Mouse (Mus musculus) heart, embryonic 12.5 days (tissue): ENCODE data around the gene Kif17. TPM values are rescaled to one million over a fixed set of nuclear protein-coding genes. Genes with fewer than 3 reads are reported as not detected.

ENCODE experiments used
- ATAC-seq: fragments of 200-750 bp; cut with Nextera tagmentation; 2 replicates; pipeline ENCODE4 v1.8.0; 2017; ENCODE audit warnings: moderate TSS enrichment, moderate library complexity; ENCODE audit not compliant: insufficient number of reproducible peaks, low FRiP score
- H3K27ac ChIP-seq: fragments of 300-500 bp; sonication (generic); 2 replicates; pipeline ENCODE4 v1.5.1; 2016; ENCODE audit warnings: mild to moderate bottlenecking, moderate library complexity; ENCODE audit not compliant: poor library complexity, severe bottlenecking
- H3K27me3 ChIP-seq: fragments of 300-500 bp; sonication (generic); replicated peaks from 2 replicates; pipeline ENCODE4 v1.6.1; 2016; ENCODE audit warnings: mild to moderate bottlenecking, moderate library complexity
- H3K36me3 ChIP-seq: fragments of 300-500 bp; sonication (generic); 2 replicates; pipeline ENCODE4 v1.6.1; 2016; ENCODE audit warnings: mild to moderate bottlenecking, moderate library complexity
- H3K4me1 ChIP-seq: fragments of 300-500 bp; sonication (generic); replicated peaks from 2 replicates; pipeline ENCODE4 v1.6.1; 2016; ENCODE audit warnings: mild to moderate bottlenecking
- H3K4me2 ChIP-seq: fragments of 300-500 bp; sonication (generic); 2 replicates; pipeline ENCODE4 v1.6.1; 2016; ENCODE audit warnings: mild to moderate bottlenecking, moderate library complexity
- H3K4me3 ChIP-seq: fragments of 300-500 bp; sonication (generic); 2 replicates; pipeline ENCODE4 v1.5.1; 2016; ENCODE audit warnings: mild to moderate bottlenecking
- H3K9ac ChIP-seq: fragments of 300-500 bp; sonication (generic); 2 replicates; pipeline ENCODE4 v1.6.1; 2016; ENCODE audit warnings: mild to moderate bottlenecking, moderate library complexity
- H3K9me3 ChIP-seq: fragments of 300-500 bp; sonication (generic); replicated peaks from 2 replicates; pipeline ENCODE4 v1.6.1; 2016; ENCODE audit warnings: mild to moderate bottlenecking, moderate library complexity
- WGBS: fragments of 180-500 bp; shearing (Covaris S2); methylation state at CpG from one replicate; pipeline ENCODE4 v1.1.7; 2016; 5-methylcytosine and 5-hydroxymethylcytosine counted together
- polyA plus RNA-seq: library from polyadenylated mRNA; unstranded; fragments of >200 nt; fragmentation: Nextera tagmentation; extraction: Ambion mirVana; gene quantifications from 2 replicates; pipeline ENCODE4 v1.2.1, GENCODE M21; 2016

Kif17 gene
- polyA plus RNA-seq, 1 experiment from 2014 or later, result 0.52 TPM

DNA sequence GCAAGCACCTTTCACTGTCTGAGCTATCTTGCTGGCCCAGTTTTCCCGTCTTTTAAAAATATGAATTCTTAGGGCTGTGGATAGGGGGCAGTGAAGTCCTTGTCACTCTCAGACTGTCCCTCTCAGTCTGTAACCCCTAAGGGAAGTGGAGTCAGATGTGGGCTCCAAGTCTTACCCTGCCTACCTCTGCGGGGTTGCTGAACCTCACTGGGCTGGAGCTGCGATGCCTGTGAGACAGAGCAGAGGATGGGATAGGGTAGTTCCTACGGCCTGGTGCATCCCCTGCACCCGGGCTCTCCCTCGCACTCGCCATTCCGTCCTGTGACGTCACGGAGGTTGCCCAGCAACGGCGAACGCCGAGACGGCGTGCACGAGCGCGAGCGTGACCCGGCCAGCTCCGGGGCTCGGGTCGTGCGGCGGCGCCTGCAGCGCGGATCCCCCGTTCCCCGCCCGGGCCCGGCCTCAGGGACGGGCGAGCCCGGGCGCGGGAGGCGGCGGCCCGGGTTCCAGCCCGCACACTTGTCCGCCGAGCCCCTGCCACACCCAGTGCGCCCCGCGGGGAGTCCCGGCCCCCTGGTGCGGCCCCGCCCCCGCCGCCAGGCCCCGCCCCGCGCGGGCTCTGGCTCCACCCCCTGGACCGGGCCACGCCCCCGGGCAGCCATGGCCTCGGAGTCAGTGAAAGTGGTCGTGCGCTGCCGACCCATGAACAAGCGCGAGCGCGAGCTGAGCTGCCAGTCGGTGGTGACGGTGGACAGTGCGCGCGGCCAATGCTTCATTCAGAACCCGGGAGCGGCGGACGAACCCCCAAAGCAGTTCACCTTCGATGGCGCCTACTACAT lies 11.8 kb downstream of the Kif17 start:
- H3K27me3 ChIP-seq, result peaks cover 47% of the 10 kb centered on the region
- peak overlapping the region; percentile 72 for H3K4me3 ChIP-seq
- WGBS, result under 1% methylated on average over 66 of the region's 78 CpGs
- H3K9me3 ChIP-seq, result peaks cover under 1% of the 10 kb centered on the region
- peak overlapping the region; percentile 84 for H3K4me2 ChIP-seq
- H3K4me1 ChIP-seq, result peaks cover 4% of the 10 kb centered on the region; the same call in 1 of the 2 replicates
- ATAC-seq, result peak; percentile 94
- peak overlapping the region; percentile 60 for H3K9ac ChIP-seq
- H3K36me3 ChIP-seq, result no peaks in the 10 kb centered on the region
- no peak overlapping the region for H3K27ac ChIP-seq

DNA sequence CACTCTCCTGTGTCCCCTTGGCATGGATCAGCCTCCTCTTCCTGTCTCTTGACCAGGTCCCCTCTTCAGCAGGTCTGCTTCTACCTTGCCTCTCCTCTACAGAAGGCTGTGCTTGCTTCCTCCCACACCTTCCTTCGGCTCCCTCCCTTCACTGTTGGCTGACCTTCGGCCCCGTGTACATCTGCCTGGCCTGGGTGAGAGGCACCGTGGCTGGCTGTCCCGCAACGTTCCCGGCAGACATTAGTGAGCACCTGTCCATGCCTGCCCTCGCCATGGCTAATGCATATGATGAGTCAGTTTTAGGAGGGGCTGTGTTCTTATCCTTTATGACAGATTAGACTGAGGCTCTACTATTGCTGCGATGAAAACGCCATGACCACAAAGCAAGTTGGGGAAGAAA lies 17.6 kb downstream of the Kif17 start:
- 81% methylated on average over 10 of the region's 10 CpGs for WGBS

DNA sequence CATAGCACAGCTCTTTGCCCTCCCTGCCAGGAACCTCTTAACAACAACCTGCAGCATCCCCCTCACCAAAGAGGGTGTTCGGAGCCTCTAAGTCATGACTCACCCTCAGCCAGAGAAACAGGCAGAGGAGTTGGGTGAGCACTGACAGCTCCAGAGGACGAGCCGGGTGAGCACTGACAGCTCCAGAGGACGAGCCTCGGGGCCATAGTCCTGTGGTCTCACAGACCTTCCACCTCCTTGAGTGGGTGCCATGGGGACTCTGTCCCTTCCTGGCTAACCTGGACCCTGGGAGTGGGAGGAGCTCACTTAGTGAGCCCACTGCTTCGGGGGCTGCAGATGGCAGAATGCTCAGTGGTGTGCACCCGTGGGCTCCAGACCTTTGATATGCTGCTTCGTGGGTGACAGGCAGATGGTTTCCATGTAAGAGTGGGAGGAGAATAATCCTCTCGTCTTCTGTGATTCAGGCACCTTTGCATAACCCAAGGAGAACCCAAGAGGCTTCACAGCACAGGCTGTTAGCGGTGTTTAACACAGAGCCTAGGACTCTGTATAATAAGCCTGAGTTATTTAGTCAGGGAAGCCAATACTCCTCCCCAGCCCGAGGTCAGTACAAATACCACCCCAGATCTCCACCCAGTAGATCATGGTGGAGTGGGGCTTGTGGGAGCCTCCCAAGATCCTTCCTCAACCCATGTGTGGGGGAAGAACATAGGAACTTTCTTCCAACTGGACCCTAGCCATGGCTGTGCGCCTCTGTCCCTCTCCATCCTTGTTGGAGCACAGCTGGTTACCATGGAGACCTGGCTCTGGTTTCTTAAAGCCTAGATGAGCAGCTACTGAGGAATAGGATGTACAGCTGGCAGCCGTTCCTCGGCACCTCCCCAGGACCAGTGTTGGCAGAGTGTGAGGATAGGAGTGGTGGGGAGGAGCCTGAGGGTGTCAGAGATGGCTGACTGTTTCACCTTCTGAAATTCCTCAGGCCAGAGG lies 22.1 kb downstream of the Kif17 start:
- H3K27ac ChIP-seq, result no peak overlapping the region
- peaks cover 34% of the 10 kb centered on the region for H3K27me3 ChIP-seq
- ATAC-seq, result no peak
- no peak overlapping the region for H3K9ac ChIP-seq
- no peaks in the 10 kb centered on the region for H3K36me3 ChIP-seq
- H3K9me3 ChIP-seq, result peaks cover 2% of the 10 kb centered on the region
- no peak overlapping the region for H3K4me2 ChIP-seq
- peaks cover 8% of the 10 kb centered on the region; the same call in 1 of the 2 replicates for H3K4me1 ChIP-seq
- 54% methylated on average over 14 of the region's 14 CpGs for WGBS
- H3K4me3 ChIP-seq, result no peak overlapping the region

More for the DNA sequence above, 17.6 kb downstream of the Kif17 start:
- Histone ChIP-seq H3K9me3 (peaks cover 6% of the 10 kb centered on the region), H3K27me3 (peaks cover 44% of the 10 kb centered on the region), H3K4me2 (no peak overlapping the region), H3K4me3 (no peak overlapping the region), H3K4me1 (peaks cover 8% of the 10 kb centered on the region), H3K9ac (no peak overlapping the region), H3K36me3 (no peaks in the 10 kb centered on the region), H3K27ac (no peak overlapping the region)
- ATAC-seq, result no peak

DNA sequence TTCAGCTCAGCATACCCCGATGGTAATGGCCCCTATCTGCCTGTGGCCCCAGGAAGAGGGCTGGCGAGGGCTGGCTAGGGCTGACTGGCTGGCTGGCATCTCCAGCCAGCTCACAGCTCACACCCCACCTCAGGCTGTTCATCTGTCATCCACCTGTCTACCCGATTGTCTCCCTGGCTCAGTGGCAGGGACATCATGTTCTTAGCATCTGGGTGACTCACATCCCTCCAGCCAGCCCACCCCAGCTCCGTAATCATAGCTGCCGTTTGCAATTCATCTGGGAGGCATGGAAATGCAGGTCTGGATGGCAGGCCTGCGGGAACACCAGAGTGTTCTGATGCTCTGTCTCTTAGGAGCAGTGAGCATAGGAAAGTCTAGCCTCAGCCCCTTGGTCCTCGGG lies 28.1 kb downstream of the Kif17 start:
- Histone ChIP-seq H3K4me2 (no peak overlapping the region), H3K27ac (no peak overlapping the region), H3K4me3 (no peak overlapping the region), H3K9ac (no peak overlapping the region), H3K27me3 (peaks cover 19% of the 10 kb centered on the region), H3K9me3 (no peaks in the 10 kb centered on the region), H3K36me3 (no peaks in the 10 kb centered on the region), H3K4me1 (no peaks in the 10 kb centered on the region)
- 63% methylated on average over 7 of the region's 7 CpGs for WGBS
- no peak for ATAC-seq

DNA sequence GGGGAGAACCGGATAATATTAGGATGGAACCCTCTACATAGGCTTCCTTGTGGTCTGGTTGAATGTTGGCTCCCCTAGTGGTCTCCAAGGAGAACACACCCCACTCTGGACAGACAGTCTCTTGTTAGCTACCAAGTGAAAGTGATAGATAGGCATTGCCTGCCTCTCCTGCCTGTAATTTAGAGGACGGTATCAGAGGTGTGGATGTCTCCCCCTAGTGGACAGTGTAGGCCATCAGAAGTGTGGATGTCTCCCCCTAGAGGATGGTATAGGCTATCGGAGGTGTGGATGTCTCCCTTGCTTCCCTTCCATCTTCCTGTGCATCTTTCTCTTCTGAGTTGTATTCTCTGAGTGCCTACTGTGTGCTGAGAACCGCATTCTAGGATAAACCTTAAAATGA lies 32.6 kb downstream of the Kif17 start:
- H3K36me3 ChIP-seq, result no peaks in the 10 kb centered on the region
- 0 out of 2 replicates have a peak, but pooled peaks cover 6% of the 10 kb centered on the region for H3K9me3 ChIP-seq
- no peak overlapping the region for H3K4me3 ChIP-seq
- H3K9ac ChIP-seq, result no peak overlapping the region
- WGBS, result 24% methylated on average over 4 of the region's 4 CpGs
- H3K27ac ChIP-seq, result no peak overlapping the region
- no peak overlapping the region for H3K4me2 ChIP-seq
- no peaks in the 10 kb centered on the region for H3K4me1 ChIP-seq
- H3K27me3 ChIP-seq, result peaks cover 11% of the 10 kb centered on the region
- ATAC-seq, result 0 out of 2 replicates have a peak, but pooled peaks have one; percentile 15

DNA sequence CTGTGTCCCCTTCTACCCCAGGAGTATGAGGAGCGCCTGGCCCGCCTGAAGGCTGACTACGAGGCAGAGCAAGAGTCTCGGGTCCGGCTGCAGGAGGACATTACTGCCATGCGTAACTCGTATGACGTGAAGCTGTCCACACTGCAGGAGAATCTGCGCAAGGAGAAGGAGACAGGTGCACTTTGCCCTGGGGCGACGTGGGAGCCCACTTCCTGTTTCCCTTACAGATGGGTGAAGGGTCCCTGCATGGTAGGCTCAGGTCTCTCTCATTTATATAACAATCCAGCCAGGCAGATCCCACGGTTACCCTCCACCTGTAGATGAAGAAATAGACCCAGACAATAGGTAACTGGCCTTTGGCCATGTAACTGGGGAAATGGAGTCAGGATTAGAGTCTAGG lies 36.2 kb downstream of the Kif17 start:
- Histone ChIP-seq H3K27me3 (peaks cover 14% of the 10 kb centered on the region), H3K4me2 (no peak overlapping the region), H3K4me3 (no peak overlapping the region), H3K9me3 (0 out of 2 replicates have a peak, but pooled peaks cover 6% of the 10 kb centered on the region), H3K27ac (no peak overlapping the region), H3K36me3 (no peaks in the 10 kb centered on the region), H3K4me1 (no peaks in the 10 kb centered on the region), H3K9ac (no peak overlapping the region)
- 80% methylated on average over 12 of the region's 12 CpGs for WGBS
- no peak for ATAC-seq

DNA sequence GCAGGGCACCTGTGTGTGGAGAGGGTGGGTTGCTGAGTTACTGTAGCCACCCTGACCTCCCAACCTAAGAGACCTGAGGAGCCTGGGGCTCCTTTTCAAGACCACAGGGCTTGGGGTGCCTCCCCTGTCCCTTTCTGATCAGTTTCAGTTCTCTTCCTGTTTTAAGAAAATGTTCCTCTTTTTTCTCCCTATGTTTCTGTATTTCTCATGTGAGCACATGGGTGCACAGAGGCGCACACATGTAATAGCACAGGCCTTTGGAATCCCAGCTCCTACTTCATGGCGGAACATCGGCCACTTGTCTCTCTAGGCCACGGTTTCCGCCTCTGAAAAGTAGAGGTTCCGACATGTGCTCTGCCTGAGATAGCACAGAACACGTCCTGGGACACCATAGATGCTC lies 38.5 kb downstream of the Kif17 start:
- no peak for ATAC-seq
- no peak overlapping the region for H3K4me2 ChIP-seq
- peaks cover 14% of the 10 kb centered on the region; the same call in 1 of the 2 replicates for H3K27me3 ChIP-seq
- 78% methylated on average over 7 of the region's 7 CpGs for WGBS
- H3K27ac ChIP-seq, result no peak overlapping the region
- no peak overlapping the region for H3K4me3 ChIP-seq
- H3K9ac ChIP-seq, result no peak overlapping the region
- H3K4me1 ChIP-seq, result no peaks in the 10 kb centered on the region
- H3K36me3 ChIP-seq, result no peaks in the 10 kb centered on the region
- peaks cover 12% of the 10 kb centered on the region for H3K9me3 ChIP-seq

DNA sequence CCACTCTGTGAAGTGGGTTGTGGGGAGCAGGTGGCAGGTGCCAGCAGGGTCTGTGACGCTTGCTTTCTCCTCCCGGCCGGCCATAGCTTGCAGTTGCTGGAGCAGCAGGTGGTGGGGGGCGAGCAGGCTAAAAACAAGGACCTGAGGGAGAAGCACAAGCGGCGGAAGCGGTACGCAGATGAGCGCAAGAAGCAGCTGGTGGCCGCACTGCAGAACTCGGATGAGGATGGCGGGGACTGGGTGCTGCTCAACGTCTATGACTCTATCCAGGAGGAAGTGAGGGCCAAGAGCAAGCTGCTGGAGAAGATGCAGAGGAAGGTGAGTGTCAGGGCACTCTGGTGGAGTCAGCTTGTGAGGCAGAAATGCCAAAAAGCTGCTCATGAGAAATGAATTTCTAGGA lies 41.8 kb downstream of the Kif17 start:
- Histone ChIP-seq H3K9me3 (peaks cover 8% of the 10 kb centered on the region), H3K4me1 (no peaks in the 10 kb centered on the region), H3K4me3 (no peak overlapping the region), H3K27me3 (peaks cover 8% of the 10 kb centered on the region; the same call in 1 of the 2 replicates), H3K36me3 (no peaks in the 10 kb centered on the region), H3K4me2 (no peak overlapping the region), H3K9ac (no peak overlapping the region), H3K27ac (no peak overlapping the region)
- ATAC-seq, result no peak
- 84% methylated on average over 13 of the region's 13 CpGs for WGBS

DNA sequence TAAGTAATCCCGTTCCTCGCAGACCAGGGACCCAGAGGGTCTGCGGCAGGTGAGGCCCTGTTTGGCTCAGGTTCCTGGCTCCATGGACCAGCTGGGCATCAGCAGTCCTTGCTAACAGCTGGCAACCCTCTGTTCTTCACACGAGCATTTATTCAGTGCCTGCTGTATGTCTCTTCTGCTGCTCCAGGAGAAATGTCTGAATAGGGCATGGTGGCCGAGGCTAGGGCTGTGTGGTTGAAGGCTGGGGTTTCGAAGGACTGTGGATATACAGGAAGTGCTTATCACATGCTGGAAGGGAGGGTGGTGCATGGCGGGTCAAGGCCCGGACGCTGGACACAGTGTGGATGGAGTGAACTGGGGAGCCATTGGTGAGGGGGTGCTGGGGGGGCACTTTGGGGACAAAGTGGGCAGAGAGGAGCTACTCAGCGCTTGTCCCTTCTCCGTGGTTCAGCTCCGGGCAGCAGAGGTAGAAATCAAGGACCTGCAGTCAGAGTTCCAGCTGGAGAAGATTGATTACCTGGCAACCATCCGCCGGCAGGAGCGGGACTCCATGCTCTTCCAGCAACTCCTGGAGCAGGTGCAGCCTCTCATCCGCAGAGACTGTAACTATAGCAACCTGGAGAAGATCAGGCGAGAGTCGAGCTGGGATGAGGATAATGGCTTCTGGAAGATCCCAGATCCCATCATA lies 43.2 kb downstream of the Kif17 start:
- Histone ChIP-seq H3K27me3 (no peaks in the 10 kb centered on the region), H3K4me3 (no peak overlapping the region), H3K4me1 (no peaks in the 10 kb centered on the region), H3K9me3 (peaks cover 8% of the 10 kb centered on the region), H3K9ac (no peak overlapping the region), H3K4me2 (no peak overlapping the region), H3K36me3 (no peaks in the 10 kb centered on the region), H3K27ac (no peak overlapping the region)
- ATAC-seq, result no peak
- WGBS, result 80% methylated on average over 18 of the region's 18 CpGs

DNA sequence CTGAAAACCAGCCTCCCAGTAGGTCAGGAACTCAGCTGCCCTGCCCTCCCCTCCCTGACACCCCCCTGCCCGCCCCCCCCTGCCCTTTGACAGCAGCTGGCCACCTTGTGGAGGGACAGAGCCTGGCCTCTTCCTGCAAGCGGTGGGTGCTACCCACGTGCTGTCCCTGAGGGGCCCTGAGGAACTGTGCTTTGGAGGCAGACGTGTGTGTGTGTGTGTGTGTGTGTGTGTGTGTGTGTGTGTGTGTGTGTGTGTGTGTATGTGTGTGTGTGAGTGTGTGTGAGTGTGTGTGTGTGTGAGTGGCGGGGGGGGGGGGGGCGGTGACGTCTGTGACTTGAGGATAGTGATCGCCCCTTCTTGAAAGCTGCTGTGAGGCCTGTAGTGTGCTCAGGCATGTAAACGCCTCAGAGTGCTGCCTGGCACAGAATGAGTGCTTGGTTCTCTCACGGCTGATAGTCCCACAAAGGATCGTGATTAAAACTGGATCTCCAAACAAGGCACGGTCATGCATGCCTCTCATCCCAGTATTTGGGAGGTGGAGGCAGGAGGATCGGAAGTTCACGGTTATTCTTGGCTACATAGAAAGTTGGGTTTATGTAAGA lies 43.8 kb downstream of the Kif17 start:
- H3K27ac ChIP-seq, result no peak overlapping the region
- H3K9me3 ChIP-seq, result peaks cover 8% of the 10 kb centered on the region
- H3K9ac ChIP-seq, result no peak overlapping the region
- H3K27me3 ChIP-seq, result no peaks in the 10 kb centered on the region
- H3K4me1 ChIP-seq, result no peaks in the 10 kb centered on the region
- 81% methylated on average over 9 of the region's 14 CpGs for WGBS
- no peak overlapping the region for H3K4me2 ChIP-seq
- ATAC-seq, result no peak
- no peaks in the 10 kb centered on the region for H3K36me3 ChIP-seq
- H3K4me3 ChIP-seq, result no peak overlapping the region
